Comparison of ENCODE assay signal across 8 mouse cellular contexts in the genomic region with DNA sequence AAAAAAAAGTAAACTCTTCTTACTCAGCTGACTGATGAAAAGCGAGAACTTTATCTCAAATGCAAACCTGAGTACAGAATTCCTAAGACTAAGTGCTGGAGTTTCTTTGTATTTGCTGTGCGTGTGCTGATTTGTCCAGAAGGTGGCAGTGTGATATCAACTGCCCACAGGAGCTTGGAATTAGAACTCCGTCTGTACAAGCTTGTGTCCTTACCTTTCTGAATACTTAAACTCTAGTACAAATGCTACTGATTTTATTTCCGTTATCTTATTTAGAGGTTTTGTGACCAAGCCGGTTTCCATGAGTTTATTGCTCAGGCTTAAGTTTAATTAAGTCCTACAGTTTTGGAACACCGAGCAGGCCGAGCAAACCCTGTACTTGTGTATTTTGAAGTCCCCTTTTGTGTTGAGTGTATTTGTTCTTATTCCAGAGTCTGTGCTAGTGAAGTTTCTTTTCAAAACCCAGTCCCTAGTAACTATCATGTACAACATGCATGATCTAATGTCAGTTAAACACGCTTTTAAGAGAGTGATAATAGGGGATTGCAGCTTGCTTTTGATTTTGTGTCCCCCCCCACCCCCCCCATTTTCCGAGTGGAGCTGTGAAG.
DNase-seq lines count a peak whose midpoint lies in the region; ATAC-seq and TF ChIP-seq lines count a peak whose summit lies in the region.

No protein-coding gene starts in this region.

- H3K4me1 ChIP-seq in kidney, postnatal 0 days (replicated peaks; ENCODE audit: insufficient read depth, low read length), result no peaks in the 10 kb centered on the region
- H3K4me1 ChIP-seq in liver, postnatal 0 days (ENCODE audit: insufficient read depth), result no peaks in the 10 kb centered on the region

- TF ChIP-seq EP300 in liver, postnatal 0 days (IDR thresholded peaks at IDR 0.05; ENCODE audit: low read depth), result no peak

- peak; percentile 81 for DNase-seq in 3T3-L1 (ENCODE audit: low read depth, low spot score)
- DNase-seq in NIH3T3 (ENCODE audit: low read depth), result peak; percentile 91
- DNase-seq in embryo, embryonic 10.5 days (ENCODE audit: low spot score), result peak; percentile 89
- DNase-seq in gastrocnemius, postnatal 36 days, result peak; percentile 13 to 23
- peak; percentile 89 for DNase-seq in kidney, postnatal 0 days (ENCODE audit: low spot score)
- peak; percentile 25 for DNase-seq in liver, postnatal 0 days
- DNase-seq in ovary, postnatal 10 days (ENCODE audit: low spot score), result peak; percentile 4
- no peak for DNase-seq in urinary bladder, postnatal 10 days (ENCODE audit: low spot score)

- intact Hi-C loops in gastrocnemius, postnatal 36 days (cut with DNase I), result loop anchor here (5.0 to 10.0 kb wide), 4 partner anchors 108 to 1303 kb away; no protein-coding TSS in a partner anchor

- H3K9me3 ChIP-seq in kidney, postnatal 0 days (replicated peaks; ENCODE audit: low read length), result no peaks in the 10 kb centered on the region
- H3K9me3 ChIP-seq in liver, postnatal 0 days (ENCODE audit: low read length), result no peaks in the 10 kb centered on the region

- H3K4me3 ChIP-seq in kidney, postnatal 0 days (replicated peaks; ENCODE audit: low read depth, low read length), result no peak overlapping the region
- no peak overlapping the region for H3K4me3 ChIP-seq in liver, postnatal 0 days (ENCODE audit: low read depth, low read length)

- no peak for ATAC-seq in kidney, postnatal 0 days (replicated peaks; ENCODE audit: low FRiP score, low read depth)
- ATAC-seq in liver, postnatal 0 days, result no peak

- no peaks in the 10 kb centered on the region for H3K36me3 ChIP-seq in kidney, postnatal 0 days (ENCODE audit: insufficient read depth, low read length)
- H3K36me3 ChIP-seq in liver, postnatal 0 days (replicated peaks; ENCODE audit: insufficient read depth, low read length), result no peaks in the 10 kb centered on the region

- no peaks in the 10 kb centered on the region for H3K27me3 ChIP-seq in kidney, postnatal 0 days (ENCODE audit: insufficient read depth, low read length)
- no peaks in the 10 kb centered on the region for H3K27me3 ChIP-seq in liver, postnatal 0 days (ENCODE audit: insufficient read depth, low read length)

- peak overlapping the region; percentile 34; the same call in 1 of the 2 replicates for H3K4me2 ChIP-seq in kidney, postnatal 0 days (ENCODE audit: low read length)
- no peak overlapping the region for H3K4me2 ChIP-seq in liver, postnatal 0 days (ENCODE audit: low read depth, low read length)

- 17% methylated on average over 9 of the region's 9 CpGs for WGBS in kidney, postnatal 0 days
- WGBS in liver, postnatal 0 days (ENCODE audit: insufficient replicate concordance), result 42% methylated on average over 9 of the region's 9 CpGs

- no peak overlapping the region for H3K27ac ChIP-seq in kidney, postnatal 0 days
- no peak overlapping the region for H3K27ac ChIP-seq in liver, postnatal 0 days (ENCODE audit: low read depth)

- no peak overlapping the region for H3K9ac ChIP-seq in kidney, postnatal 0 days (ENCODE audit: low read depth, low read length)
- H3K9ac ChIP-seq in liver, postnatal 0 days (replicated peaks), result no peak overlapping the region

- peak; percentile 93 for TF ChIP-seq CTCF in kidney, postnatal 0 days (IDR thresholded peaks at IDR 0.05; ENCODE audit: low read depth)
- TF ChIP-seq CTCF in liver, postnatal 0 days (IDR thresholded peaks at IDR 0.05; ENCODE audit: low read depth), result peak; percentile 77
